Mouse (Mus musculus): Measurements from ENCODE around the gene Kdsr.

- no peak for TF ChIP-seq POLR2A (IDR thresholded peaks at IDR 0.05; ENCODE audit: insufficient read length, low read depth)
- TF ChIP-seq E2F4 (IDR thresholded peaks at IDR 0.05; ENCODE audit: insufficient read depth): no peak
- TF ChIP-seq TCF12 (IDR thresholded peaks at IDR 0.05; ENCODE audit: insufficient read depth, poor library complexity, severe bottlenecking): no peak
- no peak for TF ChIP-seq MAX (IDR thresholded peaks at IDR 0.05; ENCODE audit: low read depth)
Observed at GRCm38 (mm10) chr1:106740735-106741134, 18.8 kb downstream of the Kdsr start.
